Comparison of ENCODE assay signal across 8 mouse cellular contexts in genomic region chr4:24898636-24899035, GRCm38 (mm10). TPM values are rescaled to one million over a fixed set of nuclear protein-coding genes. Genes with fewer than 3 reads are reported as not detected.
DNase-seq lines count a peak whose midpoint lies in the region; ATAC-seq lines count a peak whose summit lies in the region.

No protein-coding gene starts in this region.

- no peak for DNase-seq in lung, postnatal 36 days
- peak; percentile 16 for DNase-seq in hindbrain, embryonic 11.5 days (ENCODE audit: low spot score)
- DNase-seq in right cerebral cortex, adult 18-20 months: no peak
- no peak for DNase-seq in layer of hippocampus, postnatal 10 days (ENCODE audit: low spot score in 2 of 2)
- DNase-seq in left cerebral cortex, postnatal 36 days (ENCODE audit: low spot score in 2 of 2): no peak

- 22% methylated on average over 8 of the region's 8 CpGs for WGBS in lung, embryonic 15.5 days
- WGBS in hindbrain, embryonic 11.5 days: 29% methylated on average over 8 of the region's 8 CpGs
- whole genome bisulfite sequencing in liver, embryonic 16.5 days (ENCODE audit: insufficient replicate concordance): 14% methylated on average over 8 of the region's 8 CpGs

- H3K4me2 ChIP-seq in lung, embryonic 15.5 days: peak overlapping the region; percentile 87
- H3K4me2 ChIP-seq in hindbrain, embryonic 11.5 days (replicated peaks; ENCODE audit: low read depth, low read length): peak overlapping the region; percentile 72
- peak overlapping the region; percentile 86 for H3K4me2 ChIP-seq in liver, embryonic 16.5 days (ENCODE audit: low read depth, low read length)

- peaks cover 12% of the 10 kb centered on the region for H3K4me1 ChIP-seq in lung, embryonic 15.5 days
- peaks cover 2% of the 10 kb centered on the region; the same call in 1 of the 2 replicates for H3K4me1 ChIP-seq in brown adipose tissue, adult 24 weeks (ENCODE audit: control insufficient read depth, insufficient read depth, insufficient read length, low read length)
- H3K4me1 ChIP-seq in hindbrain, embryonic 11.5 days (replicated peaks; ENCODE audit: control insufficient read depth, insufficient read depth, low read length): no peaks in the 10 kb centered on the region
- peaks cover 9% of the 10 kb centered on the region for H3K4me1 ChIP-seq in liver, embryonic 16.5 days (ENCODE audit: control insufficient read depth, low read depth, low read length)

- H3K9ac ChIP-seq in lung, embryonic 15.5 days: peak overlapping the region; percentile 84
- peak overlapping the region; percentile 58 for H3K9ac ChIP-seq in hindbrain, embryonic 11.5 days (ENCODE audit: low read depth, low read length)
- H3K9ac ChIP-seq in liver, embryonic 16.5 days (ENCODE audit: low read depth, low read length): peak overlapping the region; percentile 74

- no peaks in the 10 kb centered on the region for H3K9me3 ChIP-seq in lung, embryonic 15.5 days
- no peaks in the 10 kb centered on the region for H3K9me3 ChIP-seq in hindbrain, embryonic 11.5 days (ENCODE audit: control insufficient read depth, low read length)
- no peaks in the 10 kb centered on the region for H3K9me3 ChIP-seq in liver, embryonic 16.5 days (replicated peaks; ENCODE audit: control insufficient read depth, low read length)

- no peak for ATAC-seq in lung, embryonic 15.5 days (ENCODE audit: borderline replicate concordance, extremely low read depth, low FRiP score, low TSS enrichment)
- peak; percentile 34; the same call in 1 of the 2 replicates for ATAC-seq in hindbrain, embryonic 11.5 days (ENCODE audit: low FRiP score)
- no peak for ATAC-seq in liver, embryonic 16.5 days (ENCODE audit: low read depth)

- H3K36me3 ChIP-seq in lung, embryonic 15.5 days: peaks cover 19% of the 10 kb centered on the region
- H3K36me3 ChIP-seq in hindbrain, embryonic 11.5 days (ENCODE audit: control insufficient read depth, insufficient read depth, low read length): no peaks in the 10 kb centered on the region
- peaks cover 4% of the 10 kb centered on the region; the same call in 1 of the 2 replicates for H3K36me3 ChIP-seq in liver, embryonic 16.5 days (ENCODE audit: control insufficient read depth, insufficient read depth)

- no peaks in the 10 kb centered on the region for H3K27me3 ChIP-seq in lung, embryonic 15.5 days
- H3K27me3 ChIP-seq in hindbrain, embryonic 11.5 days (ENCODE audit: control insufficient read depth, insufficient read depth, low read length): no peaks in the 10 kb centered on the region
- H3K27me3 ChIP-seq in liver, embryonic 16.5 days (ENCODE audit: control insufficient read depth, insufficient read depth, low read depth, low read length): no peaks in the 10 kb centered on the region

- intact Hi-C loops in left cerebral cortex, postnatal 36 days (cut with DNase I): loop anchor here (5.0 kb wide), 1 partner anchor 46 kb away; the partner anchor contains the start of gene Klhl32

- H3K4me3 ChIP-seq in lung, embryonic 15.5 days: peak overlapping the region; percentile 92
- H3K4me3 ChIP-seq in brown adipose tissue, adult 24 weeks (ENCODE audit: insufficient read depth, low read depth, low read length): peak overlapping the region; percentile 82
- H3K4me3 ChIP-seq in hindbrain, embryonic 11.5 days (ENCODE audit: low read depth, low read length): peak overlapping the region; percentile 80
- peak overlapping the region; percentile 85 for H3K4me3 ChIP-seq in liver, embryonic 16.5 days (ENCODE audit: low read depth, low read length)

- H3K27ac ChIP-seq in lung, embryonic 15.5 days: no peak overlapping the region
- peak overlapping the region; percentile 39; the same call in 1 of the 2 replicates for H3K27ac ChIP-seq in brown adipose tissue, adult 24 weeks (replicated peaks; ENCODE audit: low read depth, low read length)
- H3K27ac ChIP-seq in hindbrain, embryonic 11.5 days (ENCODE audit: low read depth, low read length): no peak overlapping the region
- H3K27ac ChIP-seq in liver, embryonic 16.5 days (ENCODE audit: low read length): no peak overlapping the region

RNA-seq across cellular contexts. Expression of gene Ndufaf4, which starts 0.8 kb away (rescaled TPM):
- 38.9 and 40.6 TPM in 2 replicates for polyA plus RNA-seq in lung, embryonic 15.5 days (2015; fragmentation: Nextera tagmentation; extraction: Ambion mirVana)
- 102 and 113 TPM in 2 replicates for polyA plus RNA-seq in brown adipose tissue, adult 24 weeks (2012; ENCODE audit: insufficient read depth, insufficient read length, missing spikeins)
- 67.0 and 68.2 TPM in 2 replicates for polyA plus RNA-seq in hindbrain, embryonic 11.5 days (2014; fragmentation: Nextera tagmentation; extraction: Ambion mirVana)
- 16.9 TPM in 2 replicates for polyA plus RNA-seq in liver, embryonic 16.5 days (2015; fragmentation: Nextera tagmentation; extraction: Ambion mirVana)
- 10 to 100 TPM; 39.4 to 39.9 TPM for total RNA-seq in layer of hippocampus, postnatal 10 days (2021)
- total RNA-seq in left cerebral cortex, postnatal 36 days (2021): 10 to 100 TPM; 31.2 to 37.4 TPM

RNA-seq across cellular contexts. Expression of gene Klhl32, which starts 47.7 kb away (rescaled TPM):
- 1.4 and 1.8 TPM in 2 replicates for polyA plus RNA-seq in lung, embryonic 15.5 days (2015; fragmentation: Nextera tagmentation; extraction: Ambion mirVana)
- not detected in 2 replicates for polyA plus RNA-seq in brown adipose tissue, adult 24 weeks (2012; ENCODE audit: insufficient read depth, insufficient read length, missing spikeins)
- polyA plus RNA-seq in hindbrain, embryonic 11.5 days (2014; fragmentation: Nextera tagmentation; extraction: Ambion mirVana): 8.2 and 10.6 TPM in 2 replicates
- polyA plus RNA-seq in liver, embryonic 16.5 days (2015; fragmentation: Nextera tagmentation; extraction: Ambion mirVana): 0.07 and 0.19 TPM in 2 replicates
- 10 to 100 TPM; 20.3 to 22.4 TPM for total RNA-seq in layer of hippocampus, postnatal 10 days (2021)
- total RNA-seq in left cerebral cortex, postnatal 36 days (2021): 10 to 100 TPM; 13.4 to 15.2 TPM
